Mouse (Mus musculus) stomach, embryonic 16.5 days (tissue): ENCODE data around the gene Arx. TPM values are rescaled to one million over a fixed set of nuclear protein-coding genes. Genes with fewer than 3 reads are reported as not detected.

ENCODE experiments used
- ATAC-seq: fragments of 200-750 bp; cut with Nextera tagmentation; 2 replicates; pipeline ENCODE4 v1.8.0; 2017; ENCODE audit warnings: moderate number of reproducible peaks, moderate TSS enrichment; ENCODE audit not compliant: insufficient read depth, low FRiP score
- H3K27ac ChIP-seq: fragments of 300-500 bp; sonication (generic); 2 replicates; pipeline ENCODE4 v1.5.1; 2014; ENCODE audit warnings: low read length
- H3K27me3 ChIP-seq: fragments of 300-500 bp; sonication (generic); 2 replicates; pipeline ENCODE4 v1.6.1; 2014; ENCODE audit warnings: low read length, control low read depth, mixed read lengths; ENCODE audit not compliant: control insufficient read depth, insufficient read depth
- H3K36me3 ChIP-seq: fragments of 300-500 bp; sonication (generic); 2 replicates; pipeline ENCODE4 v1.6.1; 2014; ENCODE audit warnings: low read length; ENCODE audit not compliant: control insufficient read depth, insufficient read depth
- H3K4me1 ChIP-seq: fragments of 300-500 bp; sonication (generic); 2 replicates; pipeline ENCODE4 v1.6.1; 2014; ENCODE audit warnings: low read length, control low read depth, mixed read lengths; ENCODE audit not compliant: control insufficient read depth, insufficient read depth
- H3K4me2 ChIP-seq: fragments of 300-500 bp; sonication (generic); 2 replicates; pipeline ENCODE4 v1.6.1; 2014; ENCODE audit warnings: low read depth, low read length, mixed read lengths
- H3K4me3 ChIP-seq: fragments of 300-500 bp; sonication (generic); replicated peaks from 2 replicates; pipeline ENCODE4 v1.5.1; 2014; ENCODE audit warnings: mild to moderate bottlenecking, low read length
- H3K9ac ChIP-seq: fragments of 300-500 bp; sonication (generic); 2 replicates; pipeline ENCODE4 v1.6.1; 2014; ENCODE audit warnings: low read length
- H3K9me3 ChIP-seq: fragments of 300-500 bp; sonication (generic); replicated peaks from 2 replicates; pipeline ENCODE4 v1.6.1; 2016; ENCODE audit warnings: low read length, control low read depth; ENCODE audit not compliant: control insufficient read depth
- WGBS: fragments of 180-500 bp; shearing (Covaris S2); extraction: QIAGEN DNeasy Blood & Tissue Kit; methylation state at CpG from one replicate; pipeline ENCODE4 v1.1.7; 2014; 5-methylcytosine and 5-hydroxymethylcytosine counted together
- polyA plus RNA-seq: library from polyadenylated mRNA; unstranded; fragments of >200 nt; fragmentation: Nextera tagmentation; extraction: Ambion mirVana; gene quantifications from 2 replicates; pipeline ENCODE4 v1.2.1, GENCODE M21; 2015

The Arx gene
- polyA plus RNA-seq, 1 experiment from 2014 or later = 0.19 TPM

DNA sequence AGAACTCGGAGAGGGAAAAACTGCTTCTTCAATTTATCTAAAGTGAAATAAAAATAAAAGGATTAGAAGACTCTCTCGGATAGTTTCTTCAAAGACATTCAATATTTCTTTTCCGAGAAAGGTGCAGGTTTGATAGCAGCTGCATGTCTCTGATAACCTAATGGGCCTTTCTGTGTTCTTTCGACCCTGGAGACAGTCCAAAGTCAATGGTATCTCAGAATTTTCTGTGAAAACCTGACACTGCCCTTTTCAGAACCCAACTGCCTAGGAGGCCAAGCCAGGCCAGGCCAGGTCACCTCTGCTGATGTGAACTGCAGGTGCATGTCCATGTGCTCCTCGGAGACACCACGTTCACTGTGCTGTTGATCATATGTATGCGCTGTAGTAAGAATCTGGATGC is 19.5 kb downstream of the Arx start:
- Histone ChIP-seq H3K27me3 (peaks cover 24% of the 10 kb centered on the region), H3K4me3 (no peak overlapping the region), H3K36me3 (no peaks in the 10 kb centered on the region), H3K27ac (no peak overlapping the region), H3K4me2 (no peak overlapping the region), H3K9ac (no peak overlapping the region), H3K9me3 (no peaks in the 10 kb centered on the region), H3K4me1 (no peaks in the 10 kb centered on the region)
- ATAC-seq = no peak
- 79% methylated on average over 7 of the region's 7 CpGs for WGBS

DNA sequence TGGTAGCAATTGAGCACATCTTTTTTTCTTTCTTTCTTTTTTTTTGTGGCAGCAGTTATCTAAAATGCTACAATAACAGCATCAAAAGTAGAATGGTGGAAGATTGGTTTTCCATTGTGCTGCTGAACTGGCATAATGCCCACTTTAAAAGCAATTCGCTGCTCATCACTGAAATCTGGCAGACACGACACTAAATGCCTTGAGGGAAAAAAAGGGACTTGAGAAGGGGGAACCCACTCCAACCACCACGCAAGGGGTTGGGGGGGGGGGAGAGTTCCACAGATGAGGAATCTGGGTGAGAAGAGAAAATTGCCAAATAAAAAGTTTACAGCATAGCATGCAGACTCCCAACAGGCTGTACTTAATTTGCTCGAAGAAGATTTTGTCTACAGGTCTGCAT is 31.3 kb downstream of the Arx start:
- no peaks in the 10 kb centered on the region for H3K27me3 ChIP-seq
- no peaks in the 10 kb centered on the region for H3K4me1 ChIP-seq
- H3K4me2 ChIP-seq = no peak overlapping the region
- no peak overlapping the region for H3K9ac ChIP-seq
- 52% methylated on average over 4 of the region's 4 CpGs for WGBS
- no peak overlapping the region for H3K27ac ChIP-seq
- no peak overlapping the region for H3K4me3 ChIP-seq
- ATAC-seq = no peak
- H3K36me3 ChIP-seq = no peaks in the 10 kb centered on the region
- no peaks in the 10 kb centered on the region for H3K9me3 ChIP-seq

DNA sequence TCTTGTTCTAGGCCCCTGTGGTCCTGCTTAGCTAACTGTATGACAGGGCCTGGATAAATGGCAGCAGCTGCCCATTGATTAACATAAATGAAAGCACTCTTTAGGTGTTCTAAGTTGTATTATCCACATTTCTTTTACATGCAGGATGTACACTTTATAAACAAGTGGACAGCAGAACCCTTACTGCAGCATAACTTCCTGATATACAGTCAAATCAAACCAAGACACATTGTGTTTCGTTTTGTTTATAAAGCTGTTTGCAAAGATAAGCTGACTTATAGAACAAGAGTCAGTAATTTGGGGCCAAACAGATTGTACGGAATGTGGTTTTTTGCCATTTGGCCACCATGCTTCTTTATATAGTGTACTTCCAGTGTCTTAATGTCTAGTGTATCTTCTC is 33.7 kb downstream of the Arx start:
- Histone ChIP-seq H3K27ac (no peak overlapping the region), H3K36me3 (no peaks in the 10 kb centered on the region), H3K27me3 (no peaks in the 10 kb centered on the region), H3K4me3 (no peak overlapping the region), H3K4me2 (no peak overlapping the region), H3K4me1 (no peaks in the 10 kb centered on the region), H3K9me3 (no peaks in the 10 kb centered on the region), H3K9ac (no peak overlapping the region)
- WGBS = 77% methylated on average over 2 of the region's 2 CpGs
- ATAC-seq = no peak

DNA sequence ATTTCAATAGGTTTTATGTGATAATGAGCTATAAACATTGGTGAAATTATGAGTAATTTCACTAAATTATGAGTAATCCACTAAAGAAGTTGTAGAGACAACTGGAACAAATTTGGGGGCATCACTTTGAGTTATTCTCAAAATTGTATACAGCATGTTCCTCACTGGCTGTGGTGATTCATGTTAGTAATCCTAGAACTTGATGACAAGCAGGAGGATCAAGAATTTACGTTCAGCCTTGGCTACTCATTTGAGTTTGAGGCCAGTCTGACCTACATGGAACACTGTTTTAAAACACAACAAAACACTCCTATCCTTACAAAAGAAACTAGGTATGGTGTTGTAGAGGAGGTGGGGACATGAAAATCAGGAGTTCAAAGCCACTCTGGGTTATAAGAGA is 35.1 kb downstream of the Arx start:
- H3K27ac ChIP-seq = no peak overlapping the region
- H3K27me3 ChIP-seq = no peaks in the 10 kb centered on the region
- H3K4me1 ChIP-seq = no peaks in the 10 kb centered on the region
- no peak for ATAC-seq
- no peak overlapping the region for H3K9ac ChIP-seq
- no peaks in the 10 kb centered on the region for H3K36me3 ChIP-seq
- H3K4me3 ChIP-seq = no peak overlapping the region
- no peaks in the 10 kb centered on the region for H3K9me3 ChIP-seq
- H3K4me2 ChIP-seq = no peak overlapping the region
- 72% methylated on average over 1 of the region's 1 CpGs for WGBS
